Mouse (Mus musculus): ENCODE results near the gene BC051142. TPM values are rescaled to one million over a fixed set of nuclear protein-coding genes. Genes with fewer than 3 reads are reported as not detected.
"Not testable (repeated sequence)": the region's sequence is repeated elsewhere in the genome, so short reads cannot be mapped to it uniquely, and the experiment has no call there.

Gene BC051142
- polyA plus RNA-seq, 2 experiments, result 0.08 to 0.17 TPM

DNA sequence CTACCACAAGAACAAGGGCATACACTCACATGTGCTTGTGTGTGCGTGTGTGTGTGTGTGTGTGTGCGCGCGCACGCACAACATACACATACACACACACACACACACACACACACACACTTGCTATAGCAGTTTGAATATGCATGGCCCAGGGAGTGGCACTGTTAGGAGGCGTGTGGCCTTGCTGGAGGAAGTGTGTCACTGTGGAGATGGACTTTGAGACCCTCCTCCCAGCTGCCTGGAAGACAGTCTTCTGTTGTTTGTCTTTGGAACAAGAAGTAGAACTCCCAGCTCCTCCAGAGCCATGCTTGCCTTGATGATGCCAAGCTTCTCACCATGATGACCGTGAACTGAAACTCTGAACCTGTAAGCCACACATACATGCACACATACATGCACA, 43.4 kb downstream of the BC051142 start:
- no peak for ATAC-seq (ENCODE audit: insufficient read depth)
- no peak overlapping the region for H3K27ac ChIP-seq
- WGBS (ENCODE audit: insufficient replicate concordance), result 81% methylated on average over 7 of the region's 7 CpGs

DNA sequence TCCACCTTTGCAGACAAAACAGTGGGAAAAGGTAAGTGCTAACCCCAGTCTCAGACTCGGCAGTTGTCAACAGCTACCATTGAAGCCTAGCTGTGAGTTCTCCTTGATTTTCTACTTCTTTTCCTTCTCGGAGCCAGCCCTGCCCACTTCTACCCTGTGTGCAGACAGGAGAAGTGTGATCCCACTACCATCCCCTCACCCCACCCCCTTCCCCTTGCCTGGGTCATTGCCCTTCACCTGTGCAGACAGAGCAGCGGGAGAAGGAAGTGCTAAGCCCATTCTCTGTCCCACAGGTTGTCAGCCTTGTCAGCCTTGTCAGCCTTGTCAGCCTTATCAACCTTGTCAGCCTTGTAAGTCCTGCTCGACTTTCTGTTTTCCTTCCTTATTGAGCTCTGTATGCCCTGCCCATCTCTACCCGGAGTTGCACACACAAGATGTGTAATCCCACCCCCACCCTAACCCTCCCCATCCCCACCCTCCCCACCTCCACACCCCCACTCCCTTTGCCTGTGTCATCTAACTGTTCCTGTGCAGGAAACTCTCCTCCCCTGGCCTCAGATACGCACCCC, 49.9 kb downstream of the BC051142 start:
- no peaks in the 10 kb centered on the region for H3K27me3 ChIP-seq (ENCODE audit: control insufficient read depth, insufficient read depth, low read length)
- peak overlapping the region; percentile 31; the same call in 1 of the 2 replicates for H3K9ac ChIP-seq (replicated peaks)
- TF ChIP-seq CTCF (IDR thresholded peaks at IDR 0.05; ENCODE audit: low read depth), result no peak
- no peak for TF ChIP-seq EP300 (IDR thresholded peaks at IDR 0.05; ENCODE audit: low read depth)
- H3K4me3 ChIP-seq (ENCODE audit: insufficient read depth in 1 of 2, low read depth in 2 of 2, low read length in 2 of 2), result no peak overlapping the region
- WGBS (ENCODE audit: insufficient replicate concordance), result 6% methylated on average over 6 of the region's 6 CpGs
- no peaks in the 10 kb centered on the region for H3K9me3 ChIP-seq (ENCODE audit: control insufficient read depth, low read length)
- no peaks in the 10 kb centered on the region for H3K36me3 ChIP-seq (replicated peaks; ENCODE audit: control insufficient read depth, insufficient read depth, low read depth)
- DNase-seq (ENCODE audit: low read depth in 3 of 3, low spot score in 3 of 3) (no peak), ATAC-seq (ENCODE audit: insufficient read depth) (peak; percentile 71)
- H3K27ac ChIP-seq, result no peak overlapping the region
- H3K4me1 ChIP-seq (replicated peaks; ENCODE audit: control insufficient read depth in 2 of 2, insufficient read depth in 2 of 2, low read length in 1 of 2), result peaks cover 0 to 10% of the 10 kb centered on the region in 2 experiments; a peak in 3 of 4 replicates
- H3K4me2 ChIP-seq (ENCODE audit: low read depth), result peak overlapping the region; percentile 43

More for the DNA sequence above, 43.4 kb downstream of the BC051142 start:
- Histone ChIP-seq H3K9ac (replicated peaks) (no peak overlapping the region), H3K27me3 (ENCODE audit: control insufficient read depth, insufficient read depth, low read length) (no peaks in the 10 kb centered on the region), H3K4me2 (ENCODE audit: low read depth) (no peak overlapping the region), H3K9me3 (ENCODE audit: control insufficient read depth, low read length) (no peaks in the 10 kb centered on the region), H3K36me3 (replicated peaks; ENCODE audit: control insufficient read depth, insufficient read depth, low read depth) (no peaks in the 10 kb centered on the region), H3K4me3 (ENCODE audit: insufficient read depth in 1 of 2, low read depth in 2 of 2, low read length in 2 of 2) (no peak overlapping the region), H3K4me1 (replicated peaks; ENCODE audit: control insufficient read depth in 2 of 2, insufficient read depth in 2 of 2, low read length in 1 of 2) (no peaks in the 10 kb centered on the region)
- TF ChIP-seq CTCF (IDR thresholded peaks at IDR 0.05; ENCODE audit: low read depth), result no peak
- no peak for TF ChIP-seq EP300 (IDR thresholded peaks at IDR 0.05; ENCODE audit: low read depth)
- DNase-seq (ENCODE audit: low read depth in 3 of 3, low spot score in 3 of 3), result no peak

GRCm38 (mm10) chr17:34457668-34458067, 59.0 kb downstream of the BC051142 start:
- Histone ChIP-seq H3K4me1 (replicated peaks; ENCODE audit: control insufficient read depth in 2 of 2, insufficient read depth in 2 of 2, low read length in 1 of 2) (peaks cover 0 to 34% of the 10 kb centered on the region in 2 experiments; a peak in 2 of 4 replicates), H3K9me3 (ENCODE audit: control insufficient read depth, low read length) (no peaks in the 10 kb centered on the region), H3K4me3 (ENCODE audit: insufficient read depth in 1 of 2, low read depth in 2 of 2, low read length in 2 of 2) (no peak overlapping the region), H3K27ac (no peak overlapping the region), H3K36me3 (replicated peaks; ENCODE audit: control insufficient read depth, insufficient read depth, low read depth) (no peaks in the 10 kb centered on the region), H3K9ac (replicated peaks) (no peak overlapping the region), H3K27me3 (ENCODE audit: control insufficient read depth, insufficient read depth, low read length) (no peaks in the 10 kb centered on the region), H3K4me2 (ENCODE audit: low read depth) (peak overlapping the region; percentile 14)
- ATAC-seq (ENCODE audit: insufficient read depth) (no peak), DNase-seq (ENCODE audit: low read depth in 3 of 3, low spot score in 3 of 3) (peak in 1 of 3 experiments; percentile 6)
- WGBS (ENCODE audit: insufficient replicate concordance), result 15% methylated on average over 4 of the region's 4 CpGs
- TF ChIP-seq CTCF (IDR thresholded peaks at IDR 0.05; ENCODE audit: low read depth), result no peak
- TF ChIP-seq EP300 (IDR thresholded peaks at IDR 0.05; ENCODE audit: low read depth), result peak; percentile 25; the same call in 1 of the 2 replicates

DNA sequence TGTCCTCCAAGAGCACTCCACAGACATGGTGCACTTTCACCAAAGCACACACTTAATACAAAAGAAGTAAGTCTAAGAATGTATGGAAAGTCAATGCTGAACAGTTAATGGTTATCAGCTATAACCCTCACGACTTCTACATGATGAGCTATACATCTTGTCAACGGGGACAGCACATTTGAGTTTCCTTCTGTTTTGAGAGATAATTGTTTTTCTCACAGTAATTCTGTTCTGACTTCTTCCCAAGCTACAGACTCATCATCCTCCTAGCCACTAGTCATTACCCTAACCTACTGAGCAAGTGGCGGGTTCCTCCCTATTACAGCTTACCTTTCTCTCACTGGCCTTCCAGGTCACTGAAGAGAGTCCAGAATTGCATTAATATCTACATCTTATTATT, 60.6 kb downstream of the BC051142 start:
- Histone ChIP-seq H3K27me3 (ENCODE audit: control insufficient read depth, insufficient read depth, low read length) (no peaks in the 10 kb centered on the region), H3K27ac (no peak overlapping the region), H3K4me1 (replicated peaks; ENCODE audit: control insufficient read depth in 2 of 2, insufficient read depth in 2 of 2, low read length in 1 of 2) (peaks cover 0 to 34% of the 10 kb centered on the region in 2 experiments; a peak in 2 of 4 replicates), H3K9me3 (ENCODE audit: control insufficient read depth, low read length) (no peaks in the 10 kb centered on the region), H3K36me3 (replicated peaks; ENCODE audit: control insufficient read depth, insufficient read depth, low read depth) (no peaks in the 10 kb centered on the region), H3K4me2 (ENCODE audit: low read depth) (no peak overlapping the region), H3K9ac (replicated peaks) (no peak overlapping the region), H3K4me3 (ENCODE audit: insufficient read depth in 1 of 2, low read depth in 2 of 2, low read length in 2 of 2) (no peak overlapping the region)
- TF ChIP-seq EP300 (IDR thresholded peaks at IDR 0.05; ENCODE audit: low read depth), result no peak
- no peak for TF ChIP-seq CTCF (IDR thresholded peaks at IDR 0.05; ENCODE audit: low read depth)
- DNase-seq (ENCODE audit: low read depth in 3 of 3, low spot score in 3 of 3) (no peak), ATAC-seq (ENCODE audit: insufficient read depth) (peak; percentile 15; the same call in 1 of the 2 replicates)
- 27% methylated on average over 3 of the region's 3 CpGs for WGBS (ENCODE audit: insufficient replicate concordance)

GRCm38 (mm10) chr17:34465906-34466305, 67.3 kb downstream of the BC051142 start:
- not testable (repeated sequence) for DNase-seq (ENCODE audit: low read depth in 3 of 3, low spot score in 3 of 3); H3K9ac ChIP-seq (replicated peaks); ATAC-seq (ENCODE audit: insufficient read depth); H3K36me3 ChIP-seq (replicated peaks; ENCODE audit: control insufficient read depth, insufficient read depth, low read depth); H3K4me2 ChIP-seq (ENCODE audit: low read depth); H3K9me3 ChIP-seq (ENCODE audit: control insufficient read depth, low read length); H3K27ac ChIP-seq; H3K4me1 ChIP-seq (replicated peaks; ENCODE audit: control insufficient read depth in 2 of 2, insufficient read depth in 2 of 2, low read length in 1 of 2); H3K4me3 ChIP-seq (ENCODE audit: insufficient read depth in 1 of 2, low read depth in 2 of 2, low read length in 2 of 2); H3K27me3 ChIP-seq (ENCODE audit: control insufficient read depth, insufficient read depth, low read length)
